Mouse (Mus musculus): ENCODE measurements around the gene Exoc8. TPM values are rescaled to one million over a fixed set of nuclear protein-coding genes. Genes with fewer than 3 reads are reported as not detected.

The Exoc8 gene
- 11.7 and 12.8 TPM in 2 replicates for polyA plus RNA-seq (2014; fragmentation: Nextera tagmentation; extraction: Ambion mirVana)

- Histone ChIP-seq H3K9ac (replicated peaks; ENCODE audit: low read depth, low read length) (peak within 1 kb of the TSS; percentile 80), H3K4me1 (ENCODE audit: control insufficient read depth, insufficient read depth, low read length) (peaks cover 24% of the 10 kb centered on the region), H3K4me2 (ENCODE audit: low read depth, low read length) (peak within 1 kb of the TSS; percentile 95), H3K27ac (ENCODE audit: low read depth, low read length) (peak within 1 kb of the TSS; percentile 73), H3K36me3 (ENCODE audit: control insufficient read depth, insufficient read depth, low read length) (peaks cover 26% of the 10 kb centered on the region), H3K27me3 (ENCODE audit: control insufficient read depth, insufficient read depth, low read length) (no peaks in the 10 kb centered on the region), H3K4me3 (ENCODE audit: low read depth, low read length) (peak within 1 kb of the TSS; percentile 91), H3K9me3 (ENCODE audit: control insufficient read depth, low read length) (no peaks in the 10 kb centered on the region)
- peak; percentile 92 for ATAC-seq (ENCODE audit: low read depth)
- WGBS: under 1% methylated on average over 108 of the region's 114 CpGs
Observed at GRCm38 (mm10) chr8:124897386-124898250, at the start of gene Exoc8, which contains the start of gene Sprtn. Gene Exoc8 (minus strand): TSS chr8:124897705. Gene Sprtn (plus strand): TSS chr8:124897886.

- H3K4me1 ChIP-seq (ENCODE audit: control insufficient read depth, insufficient read depth, low read length): peaks cover 27% of the 10 kb centered on the region
- no peak overlapping the region for H3K27ac ChIP-seq (ENCODE audit: low read depth, low read length)
- H3K4me2 ChIP-seq (ENCODE audit: low read depth, low read length): no peak overlapping the region
- no peaks in the 10 kb centered on the region for H3K9me3 ChIP-seq (ENCODE audit: control insufficient read depth, low read length)
- 54% methylated on average over 7 of the region's 7 CpGs for WGBS
- H3K9ac ChIP-seq (replicated peaks; ENCODE audit: low read depth, low read length): no peak overlapping the region
- no peaks in the 10 kb centered on the region for H3K27me3 ChIP-seq (ENCODE audit: control insufficient read depth, insufficient read depth, low read length)
- H3K4me3 ChIP-seq (ENCODE audit: low read depth, low read length): no peak overlapping the region
- peaks cover 5% of the 10 kb centered on the region; the same call in 1 of the 2 replicates for H3K36me3 ChIP-seq (ENCODE audit: control insufficient read depth, insufficient read depth, low read length)
- ATAC-seq (ENCODE audit: low read depth): no peak
Observed at GRCm38 (mm10) chr8:124944406-124944805, 46.9 kb upstream of the Exoc8 start.

GRCm38 (mm10) chr8:124943801-124944200, 46.3 kb upstream of the Exoc8 start:
- H3K9ac ChIP-seq (replicated peaks; ENCODE audit: low read depth, low read length): no peak overlapping the region
- H3K36me3 ChIP-seq (ENCODE audit: control insufficient read depth, insufficient read depth, low read length): peaks cover 5% of the 10 kb centered on the region; the same call in 1 of the 2 replicates
- H3K4me1 ChIP-seq (ENCODE audit: control insufficient read depth, insufficient read depth, low read length): peaks cover 27% of the 10 kb centered on the region
- no peak overlapping the region for H3K4me2 ChIP-seq (ENCODE audit: low read depth, low read length)
- H3K9me3 ChIP-seq (ENCODE audit: control insufficient read depth, low read length): no peaks in the 10 kb centered on the region
- no peak overlapping the region for H3K4me3 ChIP-seq (ENCODE audit: low read depth, low read length)
- no peak for ATAC-seq (ENCODE audit: low read depth)
- H3K27me3 ChIP-seq (ENCODE audit: control insufficient read depth, insufficient read depth, low read length): no peaks in the 10 kb centered on the region
- 91% methylated on average over 6 of the region's 6 CpGs for WGBS
- H3K27ac ChIP-seq (ENCODE audit: low read depth, low read length): no peak overlapping the region

- WGBS: 94% methylated on average over 4 of the region's 4 CpGs
- no peaks in the 10 kb centered on the region for H3K27me3 ChIP-seq (ENCODE audit: control insufficient read depth, insufficient read depth, low read length)
- no peak overlapping the region for H3K4me2 ChIP-seq (ENCODE audit: low read depth, low read length)
- H3K9ac ChIP-seq (replicated peaks; ENCODE audit: low read depth, low read length): no peak overlapping the region
- H3K36me3 ChIP-seq (ENCODE audit: control insufficient read depth, insufficient read depth, low read length): peaks cover 5% of the 10 kb centered on the region; the same call in 1 of the 2 replicates
- H3K4me1 ChIP-seq (ENCODE audit: control insufficient read depth, insufficient read depth, low read length): 0 out of 2 replicates have a peak, but pooled peaks cover 2% of the 10 kb centered on the region
- H3K9me3 ChIP-seq (ENCODE audit: control insufficient read depth, low read length): no peaks in the 10 kb centered on the region
- H3K27ac ChIP-seq (ENCODE audit: low read depth, low read length): no peak overlapping the region
- H3K4me3 ChIP-seq (ENCODE audit: low read depth, low read length): no peak overlapping the region
- ATAC-seq (ENCODE audit: low read depth): no peak
Observed at GRCm38 (mm10) chr8:124937293-124937692, 39.8 kb upstream of the Exoc8 start.

GRCm38 (mm10) chr8:124936699-124937098, 39.2 kb upstream of the Exoc8 start:
- WGBS: 96% methylated on average over 10 of the region's 10 CpGs
- Histone ChIP-seq H3K4me2 (ENCODE audit: low read depth, low read length) (no peak overlapping the region), H3K27me3 (ENCODE audit: control insufficient read depth, insufficient read depth, low read length) (no peaks in the 10 kb centered on the region), H3K9me3 (ENCODE audit: control insufficient read depth, low read length) (no peaks in the 10 kb centered on the region), H3K4me3 (ENCODE audit: low read depth, low read length) (no peak overlapping the region), H3K36me3 (ENCODE audit: control insufficient read depth, insufficient read depth, low read length) (peaks cover 5% of the 10 kb centered on the region; the same call in 1 of the 2 replicates), H3K9ac (replicated peaks; ENCODE audit: low read depth, low read length) (no peak overlapping the region), H3K27ac (ENCODE audit: low read depth, low read length) (no peak overlapping the region), H3K4me1 (ENCODE audit: control insufficient read depth, insufficient read depth, low read length) (0 out of 2 replicates have a peak, but pooled peaks cover 2% of the 10 kb centered on the region)
- no peak for ATAC-seq (ENCODE audit: low read depth)

- ATAC-seq (ENCODE audit: low read depth): no peak
- no peaks in the 10 kb centered on the region for H3K36me3 ChIP-seq (ENCODE audit: control insufficient read depth, insufficient read depth, low read length)
- H3K27ac ChIP-seq (ENCODE audit: low read depth, low read length): no peak overlapping the region
- H3K27me3 ChIP-seq (ENCODE audit: control insufficient read depth, insufficient read depth, low read length): no peaks in the 10 kb centered on the region
- no peak overlapping the region for H3K4me2 ChIP-seq (ENCODE audit: low read depth, low read length)
- no peak overlapping the region for H3K4me3 ChIP-seq (ENCODE audit: low read depth, low read length)
- no peaks in the 10 kb centered on the region for H3K4me1 ChIP-seq (ENCODE audit: control insufficient read depth, insufficient read depth, low read length)
- no peaks in the 10 kb centered on the region for H3K9me3 ChIP-seq (ENCODE audit: control insufficient read depth, low read length)
- no peak overlapping the region for H3K9ac ChIP-seq (replicated peaks; ENCODE audit: low read depth, low read length)
- WGBS: 90% methylated on average over 5 of the region's 5 CpGs
Observed at GRCm38 (mm10) chr8:124935116-124935515, 37.6 kb upstream of the Exoc8 start.

GRCm38 (mm10) chr8:124932435-124932834, 34.9 kb upstream of the Exoc8 start:
- H3K9ac ChIP-seq (replicated peaks; ENCODE audit: low read depth, low read length): no peak overlapping the region
- H3K4me3 ChIP-seq (ENCODE audit: low read depth, low read length): no peak overlapping the region
- 90% methylated on average over 3 of the region's 3 CpGs for WGBS
- H3K27me3 ChIP-seq (ENCODE audit: control insufficient read depth, insufficient read depth, low read length): no peaks in the 10 kb centered on the region
- H3K4me1 ChIP-seq (ENCODE audit: control insufficient read depth, insufficient read depth, low read length): no peaks in the 10 kb centered on the region
- H3K4me2 ChIP-seq (ENCODE audit: low read depth, low read length): no peak overlapping the region
- no peaks in the 10 kb centered on the region for H3K9me3 ChIP-seq (ENCODE audit: control insufficient read depth, low read length)
- H3K27ac ChIP-seq (ENCODE audit: low read depth, low read length): no peak overlapping the region
- no peaks in the 10 kb centered on the region for H3K36me3 ChIP-seq (ENCODE audit: control insufficient read depth, insufficient read depth, low read length)
- no peak for ATAC-seq (ENCODE audit: low read depth)

GRCm38 (mm10) chr8:124930649-124931048, 33.1 kb upstream of the Exoc8 start:
- no peak overlapping the region for H3K4me3 ChIP-seq (ENCODE audit: low read depth, low read length)
- no peak for ATAC-seq (ENCODE audit: low read depth)
- no peaks in the 10 kb centered on the region for H3K36me3 ChIP-seq (ENCODE audit: control insufficient read depth, insufficient read depth, low read length)
- H3K9ac ChIP-seq (replicated peaks; ENCODE audit: low read depth, low read length): no peak overlapping the region
- 86% methylated on average over 4 of the region's 4 CpGs for WGBS
- H3K27me3 ChIP-seq (ENCODE audit: control insufficient read depth, insufficient read depth, low read length): no peaks in the 10 kb centered on the region
- H3K9me3 ChIP-seq (ENCODE audit: control insufficient read depth, low read length): no peaks in the 10 kb centered on the region
- no peak overlapping the region for H3K4me2 ChIP-seq (ENCODE audit: low read depth, low read length)
- no peak overlapping the region for H3K27ac ChIP-seq (ENCODE audit: low read depth, low read length)
- H3K4me1 ChIP-seq (ENCODE audit: control insufficient read depth, insufficient read depth, low read length): no peaks in the 10 kb centered on the region

GRCm38 (mm10) chr8:124930086-124930485, 32.6 kb upstream of the Exoc8 start:
- WGBS: 93% methylated on average over 13 of the region's 13 CpGs
- Histone ChIP-seq H3K27me3 (ENCODE audit: control insufficient read depth, insufficient read depth, low read length) (no peaks in the 10 kb centered on the region), H3K4me1 (ENCODE audit: control insufficient read depth, insufficient read depth, low read length) (no peaks in the 10 kb centered on the region), H3K9me3 (ENCODE audit: control insufficient read depth, low read length) (no peaks in the 10 kb centered on the region), H3K36me3 (ENCODE audit: control insufficient read depth, insufficient read depth, low read length) (no peaks in the 10 kb centered on the region), H3K9ac (replicated peaks; ENCODE audit: low read depth, low read length) (no peak overlapping the region), H3K4me3 (ENCODE audit: low read depth, low read length) (no peak overlapping the region), H3K4me2 (ENCODE audit: low read depth, low read length) (no peak overlapping the region), H3K27ac (ENCODE audit: low read depth, low read length) (no peak overlapping the region)
- no peak for ATAC-seq (ENCODE audit: low read depth)

All from neural tube, embryonic 14.5 days (tissue).